Mouse (Mus musculus): ENCODE measurements around the gene Slc11a2. TPM values are rescaled to one million over a fixed set of nuclear protein-coding genes. Genes with fewer than 3 reads are reported as not detected.

Slc11a2 gene
- total and polyA plus RNA-seq, 3 experiments, result 8.9 to 18.6 (median 13.0) TPM

DNA sequence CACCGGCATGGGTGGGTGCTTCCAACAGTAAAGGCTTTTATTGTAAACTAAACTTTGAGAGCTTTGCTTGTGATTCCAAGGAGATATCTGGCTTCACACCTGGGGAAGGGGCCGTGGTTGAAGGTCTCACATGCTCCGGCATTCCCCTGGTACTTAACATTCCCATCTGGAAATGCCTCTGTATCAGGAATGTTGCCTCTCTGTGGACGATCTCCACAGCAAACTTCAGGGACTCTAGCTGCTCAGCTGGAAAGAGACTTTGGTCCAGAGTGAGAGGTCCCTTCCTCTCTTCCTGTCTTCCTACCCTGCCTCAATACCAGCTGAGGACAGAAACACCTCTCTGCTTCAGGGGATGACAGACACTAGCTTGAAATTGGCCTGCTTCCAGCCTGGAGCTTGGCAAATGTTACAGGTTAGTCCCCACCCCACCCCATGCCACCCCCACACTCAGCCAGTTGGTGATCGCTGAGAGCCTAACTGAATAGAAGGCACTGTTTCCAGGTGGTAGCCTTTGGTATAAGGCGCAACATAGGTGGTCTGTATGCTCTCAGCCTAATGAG lies 73.3 kb downstream of the Slc11a2 start:
- H3K4me2 ChIP-seq (ENCODE audit: insufficient read depth, low read depth, poor library complexity, severe bottlenecking), result no peak overlapping the region
- H3K27ac ChIP-seq (ENCODE audit: insufficient read depth, low read depth), result no peak overlapping the region
- dilution Hi-C loops (cut with MboI; ENCODE audit: extremely low pct_ligation_motif_present, extremely low pct_unique_long_range_greater_than_20kb, low sequenced_read_pairs) (no loop called here), in situ Hi-C loops (cut with MboI; ENCODE audit: low pct_ligation_motif_present, low pct_unique_long_range_greater_than_20kb, low sequenced_read_pairs) (no loop called here)
- TF ChIP-seq EP300 (IDR thresholded peaks at IDR 0.05; ENCODE audit: low read length) (no peak), ZMIZ1 (IDR thresholded peaks at IDR 0.05; ENCODE audit: low read depth, low read length) (no peak)
- H3K4me1 ChIP-seq (ENCODE audit: control insufficient read depth in 1 of 2, insufficient read depth in 2 of 2), result peaks cover 2 to 4% of the 10 kb centered on the region in 2 experiments; a peak in 1 of 4 replicates
- no peak for DNase-seq (ENCODE audit: extremely low read depth)
- peaks cover 4% of the 10 kb centered on the region for H3K27me3 ChIP-seq (replicated peaks)
- H3K36me3 ChIP-seq (replicated peaks in 1 of 2; ENCODE audit: control insufficient read depth in 1 of 2, insufficient read depth in 1 of 2, low read length in 1 of 2), result no peaks in the 10 kb centered on the region
- no peaks in the 10 kb centered on the region for H3K9me3 ChIP-seq (replicated peaks; ENCODE audit: low read length)
- H3K4me3 ChIP-seq (replicated peaks in 1 of 3; ENCODE audit: low read depth in 2 of 3, low read length in 2 of 3, poor library complexity in 1 of 3), result no peak overlapping the region
- H3K79me2 ChIP-seq (replicated peaks; ENCODE audit: control insufficient read depth, extremely low read depth, insufficient read depth, poor library complexity, severe bottlenecking), result no peaks in the 10 kb centered on the region
- H3K9ac ChIP-seq (ENCODE audit: insufficient read depth, low read depth), result no peak overlapping the region

DNA sequence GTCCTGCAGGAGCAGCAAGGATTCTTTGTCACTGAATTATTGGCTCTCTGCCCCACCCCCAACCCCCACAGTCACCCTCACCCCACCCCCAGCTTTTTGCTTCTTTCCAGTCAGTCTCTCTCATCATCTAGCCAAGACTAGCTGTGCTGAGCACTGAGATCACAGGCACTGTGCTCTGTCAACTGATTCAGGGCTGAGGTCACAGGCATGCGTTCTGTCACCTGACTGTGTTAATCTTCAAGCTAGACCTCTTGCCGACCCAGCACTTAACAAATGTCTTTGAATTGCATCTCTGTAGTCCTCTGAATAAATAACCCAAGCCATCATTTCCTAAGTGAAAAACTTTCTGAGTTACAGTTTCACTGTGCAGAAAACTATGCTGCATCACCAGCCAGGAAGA lies 75.4 kb downstream of the Slc11a2 start:
- no peak overlapping the region for H3K4me3 ChIP-seq (replicated peaks in 1 of 3; ENCODE audit: low read depth in 2 of 3, low read length in 2 of 3, poor library complexity in 1 of 3)
- H3K4me2 ChIP-seq (ENCODE audit: insufficient read depth, low read depth, poor library complexity, severe bottlenecking), result no peak overlapping the region
- dilution Hi-C loops (cut with MboI; ENCODE audit: extremely low pct_ligation_motif_present, extremely low pct_unique_long_range_greater_than_20kb, low sequenced_read_pairs), result no loop called here
- no peaks in the 10 kb centered on the region for H3K9me3 ChIP-seq (replicated peaks; ENCODE audit: low read length)
- H3K27me3 ChIP-seq (replicated peaks), result peaks cover 2% of the 10 kb centered on the region
- H3K36me3 ChIP-seq (replicated peaks in 1 of 2; ENCODE audit: control insufficient read depth in 1 of 2, insufficient read depth in 1 of 2, low read length in 1 of 2), result no peaks in the 10 kb centered on the region
- no peak for DNase-seq (ENCODE audit: extremely low read depth)
- H3K27ac ChIP-seq (ENCODE audit: insufficient read depth, low read depth), result no peak overlapping the region
- in situ Hi-C loops (cut with MboI; ENCODE audit: low pct_ligation_motif_present, low pct_unique_long_range_greater_than_20kb, low sequenced_read_pairs), result no loop called here
- no peak overlapping the region for H3K9ac ChIP-seq (ENCODE audit: insufficient read depth, low read depth)
- peaks cover 2 to 4% of the 10 kb centered on the region in 2 experiments; a peak in 1 of 4 replicates for H3K4me1 ChIP-seq (ENCODE audit: control insufficient read depth in 1 of 2, insufficient read depth in 2 of 2)
- no peaks in the 10 kb centered on the region for H3K79me2 ChIP-seq (replicated peaks; ENCODE audit: control insufficient read depth, extremely low read depth, insufficient read depth, poor library complexity, severe bottlenecking)
- no peak for TF ChIP-seq RCOR1 (conservative IDR thresholded peaks at IDR 0.05; ENCODE audit: low read depth, low read length)
- no peak for TF ChIP-seq ELF1 (IDR thresholded peaks at IDR 0.05; ENCODE audit: low read depth, low read length)
- no peak for TF ChIP-seq ZMIZ1 (IDR thresholded peaks at IDR 0.05; ENCODE audit: low read depth, low read length)
- no peak for TF ChIP-seq RAD21 (IDR thresholded peaks at IDR 0.05; ENCODE audit: low read depth, low read length)
- no peak for TF ChIP-seq USF2 (conservative IDR thresholded peaks at IDR 0.05; ENCODE audit: low read depth, low read length)
- TF ChIP-seq KAT2A (IDR thresholded peaks at IDR 0.05; ENCODE audit: insufficient replicate concordance, low read length), result no peak
- TF ChIP-seq EP300 (IDR thresholded peaks at IDR 0.05; ENCODE audit: low read length), result no peak
- TF ChIP-seq E2F4 (IDR thresholded peaks at IDR 0.05; ENCODE audit: insufficient replicate concordance, low read depth, low read length), result no peak
- no peak for TF ChIP-seq NELFE (IDR thresholded peaks at IDR 0.05; ENCODE audit: low read depth, low read length)

DNA sequence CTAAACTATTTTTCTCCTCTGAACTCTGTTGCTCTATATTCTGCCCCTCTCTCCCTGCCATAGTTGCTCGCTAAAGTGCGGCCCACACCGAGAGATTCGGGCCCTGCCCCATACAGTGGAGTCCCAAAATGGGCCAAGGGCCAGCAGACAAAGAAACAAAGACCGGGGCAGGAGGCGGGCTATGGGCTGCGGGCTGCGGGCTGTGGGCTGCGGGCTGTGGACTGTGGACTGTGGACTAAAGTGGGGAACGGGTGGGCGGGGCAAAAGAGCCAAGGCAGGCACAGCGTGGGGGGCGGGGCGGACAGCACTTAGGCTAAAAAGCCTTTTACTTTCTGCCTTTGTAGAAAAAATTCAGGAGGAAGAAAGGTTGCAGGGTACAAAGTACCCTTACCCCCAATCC lies 78.1 kb downstream of the Slc11a2 start:
- Histone ChIP-seq H3K36me3 (replicated peaks in 1 of 2; ENCODE audit: control insufficient read depth in 1 of 2, insufficient read depth in 1 of 2, low read length in 1 of 2) (no peaks in the 10 kb centered on the region), H3K27ac (ENCODE audit: insufficient read depth, low read depth) (no peak overlapping the region), H3K9ac (ENCODE audit: insufficient read depth, low read depth) (no peak overlapping the region), H3K27me3 (replicated peaks) (peaks cover 4% of the 10 kb centered on the region), H3K79me2 (replicated peaks; ENCODE audit: control insufficient read depth, extremely low read depth, insufficient read depth, poor library complexity, severe bottlenecking) (no peaks in the 10 kb centered on the region), H3K9me3 (replicated peaks; ENCODE audit: low read length) (no peaks in the 10 kb centered on the region), H3K4me3 (replicated peaks in 1 of 3; ENCODE audit: low read depth in 2 of 3, low read length in 2 of 3, poor library complexity in 1 of 3) (no peak overlapping the region), H3K4me2 (ENCODE audit: insufficient read depth, low read depth, poor library complexity, severe bottlenecking) (no peak overlapping the region), H3K4me1 (ENCODE audit: control insufficient read depth in 1 of 2, insufficient read depth in 2 of 2) (peaks cover 2 to 4% of the 10 kb centered on the region in 2 experiments; a peak in 1 of 4 replicates)
- no peak for TF ChIP-seq MEF2A (IDR thresholded peaks at IDR 0.05; ENCODE audit: borderline replicate concordance, low read depth, low read length)
- TF ChIP-seq PAX5 (IDR thresholded peaks at IDR 0.05; ENCODE audit: low read length), result no peak
- no peak for TF ChIP-seq JUND (conservative IDR thresholded peaks at IDR 0.05; ENCODE audit: low read depth, low read length)
- no peak for TF ChIP-seq ZMIZ1 (IDR thresholded peaks at IDR 0.05; ENCODE audit: low read depth, low read length)
- TF ChIP-seq POLR2A (IDR thresholded peaks at IDR 0.05; ENCODE audit: low read depth, low read length), result no peak
- TF ChIP-seq ELF1 (IDR thresholded peaks at IDR 0.05; ENCODE audit: low read depth, low read length), result no peak
- TF ChIP-seq ZNF384 (IDR thresholded peaks at IDR 0.05; ENCODE audit: low read depth, low read length), result no peak
- no peak for TF ChIP-seq ETS1 (conservative IDR thresholded peaks at IDR 0.05; ENCODE audit: low read depth, low read length)
- no peak for TF ChIP-seq MYC (IDR thresholded peaks at IDR 0.05; ENCODE audit: low read depth, low read length)
- no peak for TF ChIP-seq EP300 (IDR thresholded peaks at IDR 0.05; ENCODE audit: low read length)
- TF ChIP-seq USF2 (conservative IDR thresholded peaks at IDR 0.05; ENCODE audit: low read depth, low read length), result no peak
- TF ChIP-seq ZKSCAN1 (IDR thresholded peaks at IDR 0.05; ENCODE audit: borderline replicate concordance, low read depth, low read length), result no peak
- TF ChIP-seq ZC3H11A (IDR thresholded peaks at IDR 0.05; ENCODE audit: low read depth, low read length), result no peak
- TF ChIP-seq SMC3 (IDR thresholded peaks at IDR 0.05; ENCODE audit: low read depth, low read length), result no peak
- TF ChIP-seq SIN3A (IDR thresholded peaks at IDR 0.05; ENCODE audit: low read length), result no peak
- DNase-seq (ENCODE audit: extremely low read depth), result no peak
- in situ Hi-C loops (cut with MboI; ENCODE audit: low pct_ligation_motif_present, low pct_unique_long_range_greater_than_20kb, low sequenced_read_pairs) (no loop called here), dilution Hi-C loops (cut with MboI; ENCODE audit: extremely low pct_ligation_motif_present, extremely low pct_unique_long_range_greater_than_20kb, low sequenced_read_pairs) (no loop called here)

Measured in CH12.LX (cell line).